Mouse (Mus musculus) kidney, adult 8-10 months (tissue): Measurements from ENCODE around the gene Snrpd2.

Experiments
- DNase-seq, 2 experiments: peaks; one replicate each; pipeline ENCODE4 v3.0.0; 2022

Gene Snrpd2

DNA sequence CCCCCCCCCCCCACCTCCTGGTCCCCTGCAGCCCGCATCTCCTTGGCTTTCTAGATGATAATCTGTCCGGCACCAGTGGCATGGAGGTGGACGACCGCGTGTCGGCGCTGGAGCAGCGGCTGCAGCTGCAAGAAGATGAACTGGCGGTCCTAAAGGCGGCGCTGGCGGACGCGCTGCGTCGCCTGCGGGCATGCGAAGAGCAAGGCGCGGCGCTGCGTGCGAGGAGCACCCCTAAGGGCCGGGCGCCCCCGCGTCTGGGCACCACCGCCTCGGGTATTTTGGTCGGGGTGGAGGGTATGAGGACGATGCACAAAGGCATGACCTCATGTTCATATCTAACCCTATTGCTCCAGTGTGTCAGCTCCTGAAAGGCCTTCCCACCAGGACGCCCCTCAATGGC lies 29.7 kb downstream of the Snrpd2 start:
- peak; percentile 50 to 63 for DNase-seq

DNA sequence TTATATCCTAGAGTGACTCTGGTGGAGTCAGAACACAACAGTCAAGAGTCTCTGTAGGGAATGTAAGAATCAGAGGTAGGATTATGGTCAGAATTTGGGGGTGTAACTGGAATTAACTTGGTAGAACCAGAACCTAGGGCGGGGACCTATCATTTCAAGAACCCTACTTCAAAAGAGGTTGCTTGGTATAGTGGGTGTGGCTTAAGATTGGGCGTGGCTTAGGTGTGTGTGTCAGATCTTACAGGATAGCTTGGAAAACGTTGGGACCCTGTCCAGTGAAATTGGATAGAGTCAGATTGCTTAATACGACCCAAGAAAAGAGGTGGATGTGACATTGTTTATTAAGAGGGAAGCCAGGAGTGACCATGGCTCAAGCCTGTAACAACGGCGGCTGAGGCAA lies 30.4 kb downstream of the Snrpd2 start:
- no peak for DNase-seq

DNA sequence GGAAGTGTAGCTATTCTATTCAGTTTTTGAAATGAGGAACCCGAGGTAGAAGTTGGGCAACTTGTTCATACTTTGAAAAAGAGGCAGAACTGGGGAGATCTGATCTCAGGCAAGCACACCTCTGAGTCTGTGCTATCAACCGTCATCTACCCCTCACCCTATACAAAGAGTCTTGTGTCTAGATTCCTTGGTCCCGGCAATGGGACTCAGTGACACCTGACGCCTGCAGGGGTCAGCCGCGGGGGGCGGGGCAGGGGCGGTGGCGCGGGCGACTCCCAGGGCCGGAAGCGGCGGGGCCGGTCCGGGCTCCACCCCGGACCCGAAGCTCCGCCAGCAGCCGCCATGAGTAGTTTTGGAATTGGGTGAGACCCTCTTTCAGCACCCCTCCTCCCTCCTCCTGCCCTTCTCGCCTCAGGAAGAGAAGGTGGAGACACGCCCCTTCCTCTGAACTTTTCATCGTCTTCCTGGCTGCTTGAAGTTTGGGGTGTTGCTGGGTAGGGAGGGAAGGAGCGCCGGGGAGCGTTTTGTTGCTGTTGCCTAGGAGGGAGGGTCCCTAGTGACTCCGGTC lies 31.4 kb downstream of the Snrpd2 start:
- peak in 1 of 2 experiments; percentile 35 for DNase-seq

DNA sequence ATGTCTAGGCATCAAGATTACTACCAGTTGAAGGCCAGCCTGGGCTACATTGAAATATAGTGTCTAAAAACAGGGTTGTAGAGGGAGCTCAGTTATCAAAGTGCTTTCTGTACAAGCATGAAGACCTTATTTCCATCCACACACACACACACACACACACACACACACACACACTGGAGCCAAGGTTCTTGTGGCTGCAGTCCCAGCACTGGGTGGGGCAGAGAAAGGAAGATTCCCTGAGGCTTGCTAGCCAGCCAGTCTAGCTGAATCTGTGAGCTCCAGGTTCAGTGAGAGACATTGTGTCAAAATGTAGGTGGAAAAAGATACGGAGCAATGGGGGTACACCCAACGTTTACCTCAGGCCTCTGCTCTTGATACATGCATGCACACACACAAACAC lies 34.7 kb downstream of the Snrpd2 start:
- no peak for DNase-seq

DNA sequence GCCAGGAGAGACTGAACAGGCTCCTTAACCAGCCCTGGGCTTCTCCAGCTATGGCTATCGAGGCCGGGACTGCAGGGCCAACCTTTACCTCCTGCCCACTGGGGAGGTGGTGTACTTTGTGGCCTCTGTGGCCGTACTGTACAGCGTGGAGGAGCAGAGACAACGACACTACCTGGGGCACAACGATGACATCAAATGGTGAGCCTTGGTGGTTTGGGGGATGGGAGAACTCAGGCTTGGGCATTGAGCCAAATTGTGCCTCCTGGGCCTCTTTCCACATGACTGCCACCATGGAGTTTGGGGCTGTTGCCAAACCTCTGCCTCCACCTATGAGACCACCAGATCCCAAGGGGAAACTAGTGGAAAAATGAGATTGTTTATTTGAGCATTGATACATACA lies 35.2 kb downstream of the Snrpd2 start:
- peak in 1 of 2 experiments; percentile 26 for DNase-seq

DNA sequence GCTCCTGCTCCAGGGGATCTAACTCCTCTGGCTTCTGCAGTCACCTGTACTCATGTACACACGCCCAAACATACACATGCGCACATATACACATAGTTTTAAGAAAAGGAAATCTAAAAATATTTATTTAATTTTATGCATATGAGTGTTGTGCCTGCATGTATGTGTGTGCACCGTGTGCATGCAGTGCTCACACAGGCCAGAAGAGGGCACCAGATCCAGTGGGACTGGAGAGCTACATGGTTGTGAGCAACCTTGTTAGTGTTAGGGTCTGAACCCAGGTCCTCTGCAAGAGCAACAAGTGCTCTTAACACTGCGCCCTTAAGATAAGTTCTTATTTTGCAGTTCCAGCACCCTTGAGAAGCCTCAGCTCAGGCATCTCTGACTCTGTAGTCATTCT lies 45.2 kb downstream of the Snrpd2 start:
- no peak for DNase-seq

DNA sequence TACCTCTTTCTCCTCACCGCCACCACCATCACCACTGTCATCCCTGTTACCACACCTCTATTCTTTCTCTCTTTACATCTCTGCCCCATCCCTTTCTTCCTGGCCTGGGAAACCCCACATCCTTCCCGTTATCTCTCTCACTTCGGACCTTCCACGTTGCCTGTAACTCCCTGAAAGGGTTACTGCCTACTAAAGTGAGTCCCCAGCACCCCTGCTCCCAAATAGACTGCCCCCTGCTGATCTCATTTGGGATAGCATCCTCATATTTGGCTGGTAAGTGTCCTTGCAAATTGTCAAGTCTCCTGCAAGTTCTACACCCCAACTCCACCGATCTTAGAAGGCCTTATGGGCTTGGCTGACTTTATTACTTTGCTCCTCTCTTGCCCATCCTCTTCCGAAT lies 47.2 kb downstream of the Snrpd2 start:
- peak in 1 of 2 experiments; percentile 54 for DNase-seq

DNA sequence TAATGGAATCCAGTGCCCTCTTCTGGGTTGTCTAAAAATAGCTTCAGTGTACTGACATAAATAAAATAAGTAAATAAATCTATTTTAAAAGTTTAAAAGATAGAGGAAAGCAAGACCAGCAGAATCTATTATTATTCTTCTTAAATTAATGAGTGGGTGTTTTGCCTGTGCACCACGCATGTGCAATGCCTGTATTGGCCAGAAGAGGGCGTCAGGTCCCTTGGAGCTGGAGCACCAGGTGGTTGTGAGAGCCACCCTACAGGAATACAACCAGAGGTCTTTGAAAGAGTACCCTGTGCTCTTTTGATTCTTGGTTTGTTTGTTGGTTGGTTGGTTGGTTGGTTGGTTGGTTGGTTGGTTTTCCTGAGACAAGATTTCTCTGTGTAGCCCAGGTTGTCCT lies 48.5 kb downstream of the Snrpd2 start:
- peak in 1 of 2 experiments; percentile 36 for DNase-seq

DNA sequence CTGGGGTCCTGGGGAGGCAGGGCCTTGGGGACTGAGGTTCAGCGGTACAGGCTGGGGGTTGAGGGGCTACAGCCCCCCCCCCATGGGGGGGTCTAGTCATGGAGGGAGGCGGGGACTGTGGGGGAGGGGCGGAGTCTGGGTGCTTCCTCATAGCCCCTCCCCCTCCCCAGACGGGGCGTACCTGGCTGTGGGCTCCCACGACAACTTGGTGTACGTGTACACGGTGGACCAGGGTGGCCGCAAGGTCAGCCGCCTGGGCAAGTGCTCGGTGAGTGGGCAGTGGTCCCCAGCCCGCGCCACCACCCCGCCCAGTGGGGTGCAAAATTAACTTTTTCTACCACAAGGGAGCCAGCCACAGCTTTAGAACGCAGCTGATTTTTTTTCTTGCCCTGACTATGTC lies 52.1 kb downstream of the Snrpd2 start:
- DNase-seq, result no peak

DNA sequence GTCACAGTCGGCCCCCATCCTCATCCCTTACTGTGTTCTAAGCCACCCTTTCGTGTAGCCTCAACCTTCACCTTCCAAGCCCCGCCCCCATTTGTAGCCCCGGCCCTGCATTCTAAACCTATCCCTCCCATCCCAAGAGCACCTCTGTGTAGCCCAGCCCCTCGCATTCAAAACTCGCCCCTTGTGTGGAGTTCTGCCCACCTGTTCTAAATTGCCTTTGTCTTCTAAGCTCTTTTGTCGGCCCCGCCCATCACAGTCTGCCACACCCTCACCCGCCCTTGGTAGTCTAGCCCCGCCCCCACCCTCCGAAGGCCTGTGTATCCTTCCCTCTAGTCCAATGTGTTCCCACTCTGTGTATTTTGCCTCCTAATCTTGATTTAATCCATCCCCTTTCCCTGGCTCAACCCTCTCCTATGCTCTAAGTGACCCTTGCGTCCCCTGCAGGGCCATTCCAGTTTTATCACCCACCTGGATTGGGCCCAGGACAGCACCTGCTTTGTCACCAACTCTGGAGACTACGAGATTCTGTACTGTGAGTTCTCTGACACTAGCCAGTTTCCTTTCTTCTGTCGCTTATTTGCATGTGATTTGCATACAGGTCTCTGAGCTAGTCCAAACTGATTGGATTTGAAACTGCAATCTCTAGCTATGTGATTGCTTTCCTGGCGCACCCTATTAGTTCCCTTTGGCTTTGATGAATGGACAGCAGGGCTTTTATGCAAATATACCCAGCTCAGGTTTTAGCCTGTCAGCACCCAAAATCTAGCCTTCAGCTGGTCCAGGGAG lies 52.7 kb downstream of the Snrpd2 start:
- DNase-seq, result no peak
